Mouse (Mus musculus): ENCODE results near the gene Frem1. TPM values are rescaled to one million over a fixed set of nuclear protein-coding genes. Genes with fewer than 3 reads are reported as not detected.

Gene Frem1
- polyA plus RNA-seq, 1 experiment, result 0.48 TPM

DNA sequence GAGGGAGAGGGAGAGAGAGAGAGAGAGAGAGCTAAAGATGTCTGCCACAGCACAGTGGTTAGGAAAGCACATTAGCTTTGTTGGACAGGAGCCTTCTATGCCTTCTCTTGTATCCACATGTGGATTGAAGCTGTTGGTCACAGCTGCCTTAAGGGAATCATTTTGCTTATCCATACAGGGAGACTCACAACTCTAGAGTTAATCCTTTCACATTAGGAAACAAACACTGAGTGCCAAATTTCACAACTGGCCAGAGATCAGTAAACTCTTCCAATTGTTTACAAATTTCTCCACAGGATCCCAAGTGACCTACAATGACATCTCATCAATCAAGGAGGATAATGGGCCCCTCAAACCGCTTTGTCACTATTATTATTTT, 166.6 kb downstream of the Frem1 start:
- 77% methylated on average over 1 of the region's 1 CpGs for WGBS
- H3K4me3 ChIP-seq (ENCODE audit: low read depth, low read length), result no peak overlapping the region
- H3K27me3 ChIP-seq (ENCODE audit: control insufficient read depth, insufficient read depth, low read length), result no peaks in the 10 kb centered on the region
- TF ChIP-seq POLR2A (IDR thresholded peaks at IDR 0.05; ENCODE audit: low read depth, low read length) (no peak), CTCF (IDR thresholded peaks at IDR 0.05; ENCODE audit: extremely low read depth, insufficient read length, insufficient replicate concordance, low read depth, low read length) (no peak)
- H3K4me1 ChIP-seq (ENCODE audit: control insufficient read depth, insufficient read depth, insufficient read length, low read length), result no peaks in the 10 kb centered on the region
- H3K36me3 ChIP-seq (ENCODE audit: control insufficient read depth, insufficient read depth, low read length), result no peaks in the 10 kb centered on the region
- no peak overlapping the region for H3K27ac ChIP-seq (ENCODE audit: insufficient read depth, low read depth, low read length)

DNA sequence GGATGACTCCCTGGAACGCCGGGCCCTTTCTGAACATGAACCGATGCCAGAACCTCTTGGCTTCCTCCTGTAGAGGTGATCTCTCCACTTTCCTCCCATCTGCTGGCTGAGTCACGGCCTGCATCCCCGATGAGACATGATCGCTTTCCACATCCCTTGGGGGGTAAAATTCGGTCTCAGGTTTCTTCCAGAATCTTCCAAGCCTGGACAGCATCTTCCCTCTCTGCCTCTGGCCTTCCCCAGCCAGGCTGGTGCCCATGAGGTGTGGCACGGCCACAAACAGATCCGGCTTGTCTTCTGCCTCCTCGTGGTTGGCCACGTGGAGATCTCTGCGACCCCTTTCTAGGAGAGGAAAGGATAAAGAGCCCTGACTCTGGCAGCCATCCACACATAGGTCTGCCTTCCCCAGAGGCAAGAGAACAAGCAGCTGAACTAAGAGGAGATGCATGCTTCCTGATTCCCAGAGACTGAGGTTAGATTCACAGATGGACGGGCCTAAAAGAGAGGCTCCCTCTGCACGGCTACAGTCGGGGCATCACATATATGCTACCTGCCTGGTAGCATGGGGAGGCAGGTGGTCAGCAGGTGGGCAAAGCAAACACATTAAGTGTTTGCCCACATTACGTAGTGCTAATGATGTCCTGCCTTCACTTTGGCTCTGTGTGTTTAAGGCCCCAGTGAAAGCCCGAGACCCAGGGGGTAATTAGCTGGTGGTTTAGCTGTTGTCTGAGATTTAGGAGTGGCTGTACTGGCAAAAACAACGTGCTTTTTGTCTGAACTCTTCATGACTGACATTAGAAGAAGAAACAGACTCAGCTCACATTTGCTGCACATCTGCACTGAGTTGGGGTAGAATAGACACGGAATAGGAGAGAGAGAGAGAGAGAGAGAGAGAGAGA, 167.3 kb downstream of the Frem1 start, which contains the start of gene Cer1:
TSS of gene Cer1 (minus strand) at position 513 of the 899 bp plus-strand sequence.
- WGBS, result 61% methylated on average over 19 of the region's 19 CpGs
- H3K27ac ChIP-seq (ENCODE audit: insufficient read depth, low read depth, low read length), result no peak within 1 kb of the TSS
- no peak within 1 kb of the TSS for H3K4me3 ChIP-seq (ENCODE audit: low read depth, low read length)
- no peaks in the 10 kb centered on the region for H3K4me1 ChIP-seq (ENCODE audit: control insufficient read depth, insufficient read depth, insufficient read length, low read length)
- TF ChIP-seq POLR2A (IDR thresholded peaks at IDR 0.05; ENCODE audit: low read depth, low read length) (no peak), CTCF (IDR thresholded peaks at IDR 0.05; ENCODE audit: extremely low read depth, insufficient read length, insufficient replicate concordance, low read depth, low read length) (no peak)
- no peaks in the 10 kb centered on the region for H3K27me3 ChIP-seq (ENCODE audit: control insufficient read depth, insufficient read depth, low read length)
- H3K36me3 ChIP-seq (ENCODE audit: control insufficient read depth, insufficient read depth, low read length), result no peaks in the 10 kb centered on the region

DNA sequence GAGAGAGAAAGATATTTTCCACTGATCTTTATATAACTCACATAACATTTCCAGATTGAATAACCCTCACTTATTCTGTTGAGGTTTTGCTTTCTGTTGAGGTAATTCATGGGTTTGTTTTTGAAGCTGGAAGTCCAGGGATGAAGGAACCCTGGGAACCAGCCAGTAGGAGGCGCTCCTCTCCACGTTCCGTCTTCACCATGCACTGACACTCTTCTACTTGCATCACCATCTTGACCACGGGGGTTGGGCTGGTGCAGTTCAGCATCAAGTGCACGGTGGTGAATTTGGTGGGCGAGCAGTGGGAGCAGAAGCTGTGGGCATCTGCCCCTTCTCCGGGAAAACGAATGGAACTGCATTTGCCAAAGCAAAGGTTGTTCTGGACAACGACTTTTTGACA, 169.6 kb downstream of the Frem1 start:
- WGBS, result 81% methylated on average over 9 of the region's 9 CpGs
- Histone ChIP-seq H3K36me3 (ENCODE audit: control insufficient read depth, insufficient read depth, low read length) (no peaks in the 10 kb centered on the region), H3K27me3 (ENCODE audit: control insufficient read depth, insufficient read depth, low read length) (no peaks in the 10 kb centered on the region), H3K27ac (ENCODE audit: insufficient read depth, low read depth, low read length) (no peak overlapping the region), H3K4me1 (ENCODE audit: control insufficient read depth, insufficient read depth, insufficient read length, low read length) (no peaks in the 10 kb centered on the region), H3K4me3 (ENCODE audit: low read depth, low read length) (no peak overlapping the region)
- peak; percentile 28; the same call in 1 of the 2 replicates for TF ChIP-seq CTCF (IDR thresholded peaks at IDR 0.05; ENCODE audit: extremely low read depth, insufficient read length, insufficient replicate concordance, low read depth, low read length)
- TF ChIP-seq POLR2A (IDR thresholded peaks at IDR 0.05; ENCODE audit: low read depth, low read length), result no peak

- H3K4me1 ChIP-seq (ENCODE audit: control insufficient read depth, insufficient read depth, insufficient read length, low read length), result no peaks in the 10 kb centered on the region
- H3K27me3 ChIP-seq (ENCODE audit: control insufficient read depth, insufficient read depth, low read length), result no peaks in the 10 kb centered on the region
- H3K27ac ChIP-seq (ENCODE audit: insufficient read depth, low read depth, low read length), result no peak overlapping the region
- no peak for TF ChIP-seq CTCF (IDR thresholded peaks at IDR 0.05; ENCODE audit: extremely low read depth, insufficient read length, insufficient replicate concordance, low read depth, low read length)
- TF ChIP-seq POLR2A (IDR thresholded peaks at IDR 0.05; ENCODE audit: low read depth, low read length), result no peak
- H3K36me3 ChIP-seq (ENCODE audit: control insufficient read depth, insufficient read depth, low read length), result no peaks in the 10 kb centered on the region
- 75% methylated on average over 3 of the region's 3 CpGs for WGBS
- no peak overlapping the region for H3K4me3 ChIP-seq (ENCODE audit: low read depth, low read length)
Measured at GRCm38 (mm10) chr4:82881366-82881765, 170.8 kb downstream of the Frem1 start.

- no peaks in the 10 kb centered on the region for H3K36me3 ChIP-seq (ENCODE audit: control insufficient read depth, insufficient read depth, low read length)
- 87% methylated on average over 2 of the region's 2 CpGs for WGBS
- no peak overlapping the region for H3K4me3 ChIP-seq (ENCODE audit: low read depth, low read length)
- no peak overlapping the region for H3K27ac ChIP-seq (ENCODE audit: insufficient read depth, low read depth, low read length)
- H3K27me3 ChIP-seq (ENCODE audit: control insufficient read depth, insufficient read depth, low read length), result no peaks in the 10 kb centered on the region
- H3K4me1 ChIP-seq (ENCODE audit: control insufficient read depth, insufficient read depth, insufficient read length, low read length), result no peaks in the 10 kb centered on the region
- TF ChIP-seq POLR2A (IDR thresholded peaks at IDR 0.05; ENCODE audit: low read depth, low read length) (no peak), CTCF (IDR thresholded peaks at IDR 0.05; ENCODE audit: extremely low read depth, insufficient read length, insufficient replicate concordance, low read depth, low read length) (no peak)
Measured at GRCm38 (mm10) chr4:82880243-82880642, 171.9 kb downstream of the Frem1 start.

DNA sequence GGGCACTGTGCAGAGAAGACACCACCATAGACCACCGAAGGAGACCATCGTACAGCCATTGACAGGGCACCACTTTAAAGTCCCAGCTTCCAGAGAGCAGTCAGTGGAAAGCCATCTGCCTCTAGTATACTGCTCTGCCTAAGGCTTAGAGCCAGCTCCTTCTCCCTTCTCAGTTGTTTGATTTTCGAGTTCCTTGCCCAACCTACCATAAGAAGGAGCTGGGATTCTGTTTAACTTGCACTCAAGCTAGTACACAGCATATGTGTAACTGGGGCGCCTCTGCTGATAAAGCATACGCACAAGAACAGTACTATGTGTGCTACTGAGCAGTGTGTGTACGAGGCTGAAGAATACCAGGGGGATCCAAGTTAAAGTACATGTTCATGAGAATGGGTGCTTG, 173.0 kb downstream of the Frem1 start:
- Histone ChIP-seq H3K27me3 (ENCODE audit: control insufficient read depth, insufficient read depth, low read length) (no peaks in the 10 kb centered on the region), H3K4me3 (ENCODE audit: low read depth, low read length) (no peak overlapping the region), H3K36me3 (ENCODE audit: control insufficient read depth, insufficient read depth, low read length) (no peaks in the 10 kb centered on the region), H3K27ac (ENCODE audit: insufficient read depth, low read depth, low read length) (no peak overlapping the region), H3K4me1 (ENCODE audit: control insufficient read depth, insufficient read depth, insufficient read length, low read length) (no peaks in the 10 kb centered on the region)
- TF ChIP-seq POLR2A (IDR thresholded peaks at IDR 0.05; ENCODE audit: low read depth, low read length), result no peak
- TF ChIP-seq CTCF (IDR thresholded peaks at IDR 0.05; ENCODE audit: extremely low read depth, insufficient read length, insufficient replicate concordance, low read depth, low read length), result no peak
- 62% methylated on average over 6 of the region's 6 CpGs for WGBS

GRCm38 (mm10) chr4:82876656-82877055, 175.5 kb downstream of the Frem1 start:
- H3K36me3 ChIP-seq (ENCODE audit: control insufficient read depth, insufficient read depth, low read length), result no peaks in the 10 kb centered on the region
- TF ChIP-seq CTCF (IDR thresholded peaks at IDR 0.05; ENCODE audit: extremely low read depth, insufficient read length, insufficient replicate concordance, low read depth, low read length), result no peak
- no peak for TF ChIP-seq POLR2A (IDR thresholded peaks at IDR 0.05; ENCODE audit: low read depth, low read length)
- no peak overlapping the region for H3K27ac ChIP-seq (ENCODE audit: insufficient read depth, low read depth, low read length)
- 96% methylated on average over 2 of the region's 2 CpGs for WGBS
- no peaks in the 10 kb centered on the region for H3K27me3 ChIP-seq (ENCODE audit: control insufficient read depth, insufficient read depth, low read length)
- H3K4me1 ChIP-seq (ENCODE audit: control insufficient read depth, insufficient read depth, insufficient read length, low read length), result no peaks in the 10 kb centered on the region
- H3K4me3 ChIP-seq (ENCODE audit: low read depth, low read length), result no peak overlapping the region
